Mouse (Mus musculus): ENCODE measurements at regions not wholly inside any gene's neighbourhood (a gene's known extent, or its start where the extent isn't known, plus 50 kb on each side); places are given as distances from the start of the nearest gene placed in this dataset.
A peak's percentile ranks its signal among the peaks of the same experiment; 100 is the strongest.

DNA sequence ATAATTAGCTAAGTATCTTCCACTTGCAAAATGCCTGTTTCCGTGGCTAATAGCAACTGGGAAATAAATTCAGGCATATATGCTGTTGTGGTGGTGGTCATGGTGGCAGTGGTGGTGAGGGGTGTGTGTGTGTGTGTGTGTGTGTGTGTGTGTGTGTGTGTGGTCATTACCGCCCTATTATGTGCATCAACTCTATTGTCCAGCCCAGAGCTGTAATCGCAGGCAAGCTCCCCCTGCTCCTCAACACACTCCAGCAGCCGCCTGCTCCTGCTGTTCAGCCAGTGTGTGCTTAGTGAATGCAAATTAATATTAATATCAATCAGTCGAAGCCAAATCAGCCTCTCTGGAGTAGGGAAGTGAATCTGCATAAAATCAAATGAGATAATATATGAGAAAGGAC lies 152.9 kb upstream of the Zic3 start:
- no peak for DNase-seq

DNA sequence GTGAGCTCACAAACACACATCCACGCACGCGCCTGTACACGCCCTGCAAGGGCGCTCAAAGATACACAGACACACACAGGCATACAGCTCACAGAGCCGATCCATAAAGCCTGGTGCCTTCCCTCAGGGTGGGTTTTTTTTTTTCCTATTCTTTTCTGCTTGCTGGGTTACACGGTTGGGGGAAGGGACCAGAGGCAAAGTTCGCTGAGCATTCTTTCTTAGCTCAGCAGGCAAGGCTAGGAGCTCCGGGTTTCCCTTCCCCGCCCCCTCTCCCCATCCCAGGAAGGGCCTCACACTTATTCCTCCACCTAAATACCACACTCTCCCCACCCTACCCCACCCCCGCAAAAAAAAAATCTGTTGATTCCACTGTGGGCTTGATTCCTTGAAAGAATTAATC lies 105.8 kb upstream of the Zic3 start:
- DNase-seq: peak; percentile 47

DNA sequence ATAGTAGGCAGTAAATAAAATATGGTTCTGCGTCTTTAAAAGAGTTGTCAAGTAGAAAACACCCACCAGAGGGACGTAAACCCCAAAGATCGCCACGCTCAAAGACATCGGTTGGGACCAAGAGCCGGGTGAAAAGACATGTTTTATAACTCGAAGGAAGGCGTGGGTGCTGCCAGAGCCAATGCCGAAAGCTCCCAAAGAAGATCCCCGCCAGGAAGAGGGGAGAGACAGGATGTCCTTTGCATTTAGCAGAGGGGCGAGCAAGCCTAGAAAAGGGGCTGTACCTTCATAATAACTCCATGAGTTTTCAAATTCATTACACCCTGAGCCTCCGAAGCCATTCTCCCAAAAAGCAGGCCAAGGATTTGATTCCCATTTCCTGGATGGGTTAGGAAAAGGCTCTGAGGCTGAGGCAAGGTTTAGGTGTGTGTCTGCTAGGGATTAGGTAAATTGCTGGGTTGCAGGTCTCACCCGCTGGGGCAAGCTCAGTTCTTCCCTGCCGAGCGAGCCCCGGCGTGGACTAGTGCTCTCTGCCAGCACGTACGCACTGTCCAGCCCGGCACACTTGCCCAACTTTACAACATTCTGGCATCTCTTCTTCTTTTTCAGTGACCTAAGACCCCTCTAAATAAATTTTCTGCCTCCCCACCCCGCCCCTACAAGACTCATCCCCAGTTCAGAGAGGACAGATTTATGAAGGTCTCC lies 104.9 kb upstream of the Zic3 start:
- peak; percentile 29 for DNase-seq

DNA sequence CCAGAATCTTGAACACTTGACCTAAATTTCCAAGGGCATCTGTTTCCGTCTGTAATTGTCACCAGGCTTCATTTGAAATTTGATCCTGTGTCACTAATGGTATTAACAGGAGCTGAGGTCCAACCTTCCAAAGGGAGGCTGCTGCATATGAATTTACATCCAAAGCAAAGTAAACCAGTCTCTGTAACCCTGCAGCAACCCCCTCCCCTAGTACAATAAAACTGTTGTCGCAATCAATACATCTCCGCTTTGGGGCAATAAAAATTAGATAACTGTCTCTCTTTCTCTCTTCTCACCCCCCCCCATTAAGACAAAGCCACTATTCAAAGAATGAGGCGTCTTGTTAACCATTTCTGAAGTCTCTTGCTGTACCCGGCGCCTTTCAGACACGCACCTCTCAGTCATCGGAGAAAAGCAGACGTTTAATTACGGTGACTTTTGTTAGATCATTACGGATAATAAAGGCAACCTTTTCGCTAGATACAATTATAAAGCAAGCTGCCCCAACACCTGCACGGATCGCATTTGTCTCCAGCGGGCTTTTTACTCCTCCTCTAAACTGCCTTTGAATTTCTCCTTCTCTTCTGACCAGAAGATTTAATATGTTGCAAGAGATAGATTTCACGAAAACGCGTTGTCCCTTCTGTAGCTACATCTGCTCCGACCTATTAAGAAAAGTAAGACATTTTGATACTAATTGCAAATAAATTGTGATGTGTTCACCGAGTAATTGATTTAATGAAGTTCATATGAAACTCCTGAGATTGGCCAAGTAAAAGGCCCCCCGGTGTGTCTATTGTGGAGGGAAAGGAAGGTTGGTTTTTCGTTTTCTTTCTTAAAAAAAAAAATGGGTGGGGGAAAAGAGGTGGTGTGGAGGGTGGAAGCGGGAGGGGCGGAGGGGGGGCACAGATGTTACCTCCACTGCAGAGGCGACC lies 104.1 kb upstream of the Zic3 start:
- DNase-seq: peak; percentile 31

DNA sequence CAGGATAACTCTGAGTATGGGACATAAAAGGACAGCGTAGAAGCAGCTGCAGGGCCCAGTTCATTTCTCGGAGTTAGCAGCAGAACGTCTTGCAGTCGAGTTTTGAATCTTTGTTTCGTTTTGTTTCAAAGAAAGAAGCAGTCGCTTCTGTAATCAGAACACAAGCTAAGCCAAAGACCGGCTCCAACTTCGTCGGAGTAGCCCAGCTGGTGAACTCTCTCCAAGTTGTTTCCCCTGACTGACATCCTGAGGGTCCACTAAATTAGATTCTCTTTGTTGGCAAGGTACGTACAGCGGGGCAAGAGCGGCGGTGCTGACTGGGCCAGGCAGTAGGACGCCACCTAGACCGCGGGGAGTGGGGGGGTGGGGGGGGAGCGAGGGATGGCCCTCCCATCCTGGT lies 102.6 kb upstream of the Zic3 start:
- DNase-seq: no peak

DNA sequence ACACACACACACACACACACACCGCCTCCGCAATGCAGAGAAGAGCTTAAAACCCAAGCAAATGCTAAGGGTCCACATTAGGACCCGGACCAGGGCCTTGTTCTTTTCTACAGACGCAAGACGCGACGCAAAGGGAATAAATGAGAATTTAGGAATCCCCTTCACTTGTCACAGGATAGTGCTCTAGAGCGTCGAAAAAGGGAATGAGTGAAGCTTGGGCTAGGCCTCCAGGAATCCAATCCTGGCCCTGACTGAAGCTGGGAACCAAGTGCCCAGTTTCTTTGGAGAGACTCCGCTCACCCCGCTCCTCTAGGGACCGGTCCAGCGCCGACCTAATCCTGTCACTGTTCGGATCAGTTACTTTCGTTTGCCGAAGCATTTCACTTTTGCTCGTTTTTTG lies 102.1 kb upstream of the Zic3 start:
- peak; percentile 22 for DNase-seq

DNA sequence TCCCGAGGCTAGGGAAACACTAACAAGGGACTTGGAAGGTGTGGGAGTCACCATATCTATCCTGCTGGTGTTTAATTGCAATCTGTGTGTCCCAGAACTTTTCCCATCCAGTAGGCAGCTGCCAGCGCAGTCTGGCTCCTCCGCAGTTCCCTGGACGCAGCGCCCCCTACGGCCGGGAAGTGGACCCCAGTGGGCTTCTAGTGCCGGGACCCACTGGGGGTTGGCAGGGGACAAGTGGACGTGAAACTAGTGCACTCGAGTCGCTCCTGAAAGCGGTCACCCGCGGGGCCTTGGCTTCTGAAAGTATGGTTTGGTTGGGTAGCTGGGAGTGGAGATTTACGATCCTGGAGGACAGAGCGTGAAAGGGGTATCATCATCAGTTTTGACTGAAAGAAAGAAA lies 101.2 kb upstream of the Zic3 start:
- DNase-seq: peak; percentile 61

DNA sequence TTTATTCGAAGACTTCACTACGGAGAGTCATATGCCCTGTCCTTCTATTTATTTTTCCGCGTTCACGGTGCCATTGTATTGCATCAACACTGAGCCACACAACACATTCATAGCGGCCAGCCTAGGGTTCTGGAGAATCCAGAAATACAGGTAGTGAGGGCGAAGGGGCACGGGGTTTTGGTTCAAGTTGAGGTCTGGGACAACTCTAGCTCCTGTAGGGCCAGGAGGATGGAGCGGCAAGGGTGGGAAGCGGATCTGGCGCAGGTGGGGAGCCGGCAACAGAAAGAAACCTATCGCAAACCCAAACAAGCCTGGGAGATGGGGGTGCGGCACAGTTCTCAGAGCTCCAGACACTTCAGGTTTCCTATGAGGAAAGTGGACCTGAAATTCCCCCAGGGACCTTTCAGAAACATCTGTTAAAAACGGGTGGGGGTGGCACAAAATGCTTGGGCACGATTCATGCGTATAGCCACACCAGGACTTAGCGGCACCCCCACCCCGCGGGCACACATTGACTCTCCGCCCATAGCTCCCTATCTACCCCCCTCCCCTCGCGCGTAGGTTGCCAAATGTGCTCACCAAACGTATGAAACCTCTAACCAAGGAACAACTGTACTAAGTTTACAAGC lies 100.6 kb upstream of the Zic3 start:
- DNase-seq: peak; percentile 15

DNA sequence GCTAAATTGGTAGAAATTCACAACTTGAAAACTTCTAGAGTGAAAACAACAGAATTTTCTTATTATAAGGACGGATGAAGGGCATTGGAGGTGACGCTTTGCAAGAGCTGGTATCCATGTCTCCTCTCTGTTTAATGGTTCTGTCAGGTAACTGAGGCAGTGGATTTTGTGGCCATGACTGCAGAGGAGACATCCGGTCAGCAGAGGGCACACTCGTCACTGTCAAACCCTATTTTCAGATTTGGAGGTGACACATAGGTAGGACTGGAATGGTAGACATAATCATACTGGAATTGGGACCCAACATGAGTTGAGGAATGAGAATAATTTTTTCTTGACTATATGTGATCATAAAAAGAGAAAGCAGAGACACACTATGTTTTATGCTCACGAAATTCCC lies 98.7 kb upstream of the Zic3 start:
- peak; percentile 35 for DNase-seq

DNA sequence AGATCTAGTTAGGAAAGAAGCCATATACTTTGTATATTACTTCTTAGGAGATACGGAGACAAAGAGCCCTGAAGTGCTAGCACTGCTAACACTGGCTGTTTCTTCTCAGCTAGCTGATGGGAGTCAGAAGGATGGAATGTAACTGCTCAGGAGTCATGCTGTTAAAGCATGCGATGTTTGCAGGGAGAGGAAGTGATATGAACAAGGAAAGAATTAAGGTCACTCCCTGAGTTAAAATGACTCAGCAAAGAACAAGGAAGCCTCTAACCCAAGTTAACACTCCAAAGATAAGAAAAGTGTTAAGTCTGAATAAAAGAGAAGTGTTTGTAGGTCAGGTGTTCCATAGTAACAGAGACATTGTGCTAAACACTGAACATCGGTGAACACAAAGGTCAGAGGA lies 86.9 kb upstream of the Zic3 start:
- DNase-seq: no peak

DNA sequence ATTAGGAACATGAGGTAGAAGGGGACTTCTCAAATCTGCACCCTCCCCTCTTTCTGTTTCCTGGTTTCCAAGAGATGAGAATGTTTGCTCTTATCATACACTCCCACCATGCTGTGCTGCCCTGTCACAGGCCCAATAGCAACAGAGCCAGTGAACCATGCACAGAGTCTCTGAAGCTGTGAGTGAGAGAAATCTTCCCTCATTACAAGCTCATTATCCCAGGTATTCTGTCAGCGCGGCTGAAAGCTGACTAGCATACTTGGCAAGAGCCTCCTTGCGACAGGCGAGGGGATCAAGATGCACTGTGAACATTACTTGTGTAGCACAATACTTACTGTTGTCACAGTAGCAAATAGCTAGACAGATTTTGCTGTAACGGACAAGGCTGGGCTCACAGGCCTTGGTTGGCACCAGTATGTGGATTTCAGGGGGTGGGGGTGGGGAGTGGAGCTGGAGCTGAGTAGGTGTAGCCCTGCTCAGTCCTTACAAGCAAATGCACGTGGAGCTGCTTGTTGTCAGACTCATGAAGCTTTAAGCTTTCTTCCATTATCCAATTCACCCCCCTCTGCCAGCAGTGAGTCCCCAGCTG lies 84.2 kb upstream of the Zic3 start:
- DNase-seq: no peak

DNA sequence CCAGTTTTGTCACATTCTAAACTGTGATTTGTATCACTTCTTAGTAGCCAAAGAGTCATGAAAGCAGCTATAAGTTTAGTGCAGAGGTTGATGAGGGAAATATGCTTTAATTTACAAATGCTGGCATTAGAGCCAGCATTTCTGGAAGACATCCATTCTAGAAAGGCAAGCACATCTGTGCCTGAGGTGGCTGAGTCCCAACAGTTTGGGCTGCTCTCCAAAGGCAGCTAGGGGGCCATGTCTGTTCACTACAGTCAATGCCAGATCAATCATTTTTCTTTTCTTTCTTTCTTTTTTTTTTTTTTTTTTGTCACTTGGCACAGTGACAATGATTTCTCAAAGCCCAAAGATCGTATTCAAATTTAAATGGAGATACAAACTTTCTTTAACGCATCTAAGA lies 71.6 kb upstream of the Zic3 start:
- DNase-seq: no peak

DNA sequence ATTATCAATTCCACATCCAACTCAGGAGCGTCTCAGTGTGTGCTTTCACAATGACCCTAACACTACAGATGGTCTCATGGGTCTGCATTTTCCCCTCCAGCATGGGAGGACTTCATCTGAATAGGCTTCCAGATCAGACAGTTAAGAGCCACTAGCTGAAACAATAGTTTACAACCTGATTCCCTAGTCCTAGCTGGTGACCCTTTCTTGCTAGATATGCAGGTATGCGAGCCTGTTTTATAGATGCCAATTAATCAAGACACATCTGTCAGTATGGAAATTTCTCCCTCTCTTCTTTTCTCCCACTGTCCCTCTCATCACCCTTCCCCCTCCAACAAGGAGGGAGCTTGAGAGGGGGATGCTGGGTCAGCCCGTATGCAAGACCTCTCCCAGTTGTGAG lies 71.2 kb upstream of the Zic3 start:
- no peak for DNase-seq

DNA sequence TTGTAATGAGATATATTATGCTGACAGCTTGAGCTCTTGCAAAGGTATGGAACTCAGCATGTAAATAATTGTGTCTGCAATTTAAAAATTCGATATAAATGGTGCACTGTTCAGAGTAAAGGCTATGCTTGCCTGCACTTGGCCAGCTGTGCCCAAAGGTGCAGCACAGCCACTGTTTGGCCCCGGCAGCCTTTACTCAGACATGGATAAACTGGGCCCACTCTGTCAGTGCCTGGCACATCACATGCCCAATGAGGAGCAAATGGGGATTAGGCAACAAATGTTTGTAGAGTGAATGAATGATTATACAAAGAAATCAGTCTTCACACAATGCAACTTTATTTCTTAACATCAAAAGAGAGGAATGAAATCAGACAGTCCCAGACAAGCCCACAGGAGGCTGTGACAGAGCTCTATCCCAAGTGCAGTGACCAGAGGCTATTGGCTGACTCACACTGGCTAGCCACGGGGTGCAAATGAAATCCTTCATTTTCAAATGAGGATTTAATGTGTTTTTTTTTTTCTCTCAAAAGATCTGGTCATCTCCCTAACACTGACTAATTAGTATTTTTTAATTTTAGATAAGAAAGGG lies 67.8 kb upstream of the Zic3 start:
- DNase-seq: no peak
